Mouse (Mus musculus): ENCODE measurements around the gene Dennd6b. TPM values are rescaled to one million over a fixed set of nuclear protein-coding genes. Genes with fewer than 3 reads are reported as not detected.

The Dennd6b gene
- total and polyA plus RNA-seq, 2 experiments from 2014 or later = 60.1 to 79.9 TPM

- Histone ChIP-seq H3K27me3 (ENCODE audit: insufficient read depth, low read length) (no peaks in the 10 kb centered on the region), H3K36me3 (ENCODE audit: insufficient read depth, low read length) (no peaks in the 10 kb centered on the region), H3K9me3 (ENCODE audit: low read length) (no peaks in the 10 kb centered on the region), H3K4me3 (ENCODE audit: low read length) (peak overlapping the region; percentile 78), H3K27ac (peak overlapping the region; percentile 94), H3K9ac (replicated peaks; ENCODE audit: low read length) (peak overlapping the region; percentile 94), H3K4me2 (ENCODE audit: low read depth, low read length) (peak overlapping the region; percentile 96), H3K4me1 (ENCODE audit: insufficient read depth, low read length) (peaks cover 42% of the 10 kb centered on the region)
- WGBS = 46% methylated on average over 7 of the region's 7 CpGs
- peak; percentile 71 for DNase-seq (ENCODE audit: low spot score)
- peak; percentile 9; the same call in 1 of the 2 replicates for ATAC-seq
- no peak for TF ChIP-seq CTCF (IDR thresholded peaks at IDR 0.05; ENCODE audit: low read depth)
These were observed 17.9 kb downstream of the Dennd6b start for GRCm38 (mm10) chr15:89178260-89178860.

GRCm38 (mm10) chr15:89177576-89178259 lies 18.6 kb downstream of the Dennd6b start:
- H3K4me1 ChIP-seq (ENCODE audit: insufficient read depth, low read length) = peaks cover 44% of the 10 kb centered on the region
- TF ChIP-seq CTCF (IDR thresholded peaks at IDR 0.05; ENCODE audit: low read depth) = no peak
- 74% methylated on average over 4 of the region's 4 CpGs for WGBS
- ATAC-seq = no peak
- no peaks in the 10 kb centered on the region for H3K9me3 ChIP-seq (ENCODE audit: low read length)
- peak overlapping the region; percentile 94; the same call in 1 of the 2 replicates for H3K9ac ChIP-seq (replicated peaks; ENCODE audit: low read length)
- no peak for DNase-seq (ENCODE audit: low spot score)
- H3K36me3 ChIP-seq (ENCODE audit: insufficient read depth, low read length) = no peaks in the 10 kb centered on the region
- H3K27me3 ChIP-seq (ENCODE audit: insufficient read depth, low read length) = no peaks in the 10 kb centered on the region
- peak overlapping the region; percentile 94; the same call in 1 of the 2 replicates for H3K27ac ChIP-seq
- peak overlapping the region; percentile 78 for H3K4me3 ChIP-seq (ENCODE audit: low read length)
- peak overlapping the region; percentile 96 for H3K4me2 ChIP-seq (ENCODE audit: low read depth, low read length)

GRCm38 (mm10) chr15:89177121-89177520 lies 19.2 kb downstream of the Dennd6b start:
- DNase-seq (ENCODE audit: low spot score) (peak; percentile 48), ATAC-seq (no peak)
- WGBS = 8% methylated on average over 5 of the region's 5 CpGs
- Histone ChIP-seq H3K4me1 (ENCODE audit: insufficient read depth, low read length) (peaks cover 46% of the 10 kb centered on the region), H3K9ac (replicated peaks; ENCODE audit: low read length) (0 out of 2 replicates have a peak overlapping the region, but pooled peaks have one; percentile 25), H3K36me3 (ENCODE audit: insufficient read depth, low read length) (no peaks in the 10 kb centered on the region), H3K4me2 (ENCODE audit: low read depth, low read length) (peak overlapping the region; percentile 96), H3K27me3 (ENCODE audit: insufficient read depth, low read length) (no peaks in the 10 kb centered on the region), H3K27ac (peak overlapping the region; percentile 94; the same call in 1 of the 2 replicates), H3K9me3 (ENCODE audit: low read length) (no peaks in the 10 kb centered on the region), H3K4me3 (ENCODE audit: low read length) (0 out of 2 replicates have a peak overlapping the region, but pooled peaks have one; percentile 2)
- no peak for TF ChIP-seq CTCF (IDR thresholded peaks at IDR 0.05; ENCODE audit: low read depth)

GRCm38 (mm10) chr15:89175411-89176155 lies 20.7 kb downstream of the Dennd6b start:
- 61% methylated on average over 13 of the region's 13 CpGs for WGBS
- DNase-seq (ENCODE audit: low spot score) (no peak), ATAC-seq (no peak)
- Histone ChIP-seq H3K9ac (replicated peaks; ENCODE audit: low read length) (no peak overlapping the region), H3K36me3 (ENCODE audit: insufficient read depth, low read length) (no peaks in the 10 kb centered on the region), H3K4me1 (ENCODE audit: insufficient read depth, low read length) (peaks cover 50% of the 10 kb centered on the region), H3K4me3 (ENCODE audit: low read length) (no peak overlapping the region), H3K27me3 (ENCODE audit: insufficient read depth, low read length) (no peaks in the 10 kb centered on the region), H3K9me3 (ENCODE audit: low read length) (no peaks in the 10 kb centered on the region), H3K4me2 (ENCODE audit: low read depth, low read length) (peak overlapping the region; percentile 96), H3K27ac (0 out of 2 replicates have a peak overlapping the region, but pooled peaks have one; percentile 13)
- TF ChIP-seq CTCF (IDR thresholded peaks at IDR 0.05; ENCODE audit: low read depth) = no peak

- Histone ChIP-seq H3K9me3 (ENCODE audit: low read length) (no peaks in the 10 kb centered on the region), H3K4me3 (ENCODE audit: low read length) (no peak overlapping the region), H3K27ac (0 out of 2 replicates have a peak overlapping the region, but pooled peaks have one; percentile 13), H3K9ac (replicated peaks; ENCODE audit: low read length) (no peak overlapping the region), H3K27me3 (ENCODE audit: insufficient read depth, low read length) (no peaks in the 10 kb centered on the region), H3K4me2 (ENCODE audit: low read depth, low read length) (peak overlapping the region; percentile 96), H3K36me3 (ENCODE audit: insufficient read depth, low read length) (no peaks in the 10 kb centered on the region), H3K4me1 (ENCODE audit: insufficient read depth, low read length) (peaks cover 54% of the 10 kb centered on the region)
- DNase-seq (ENCODE audit: low spot score) = no peak
- 46% methylated on average over 11 of the region's 11 CpGs for WGBS
- ATAC-seq = no peak
- no peak for TF ChIP-seq CTCF (IDR thresholded peaks at IDR 0.05; ENCODE audit: low read depth)
These were observed 21.4 kb downstream of the Dennd6b start for GRCm38 (mm10) chr15:89174889-89175339.

- peak overlapping the region; percentile 68 for H3K9ac ChIP-seq (replicated peaks; ENCODE audit: low read length)
- H3K36me3 ChIP-seq (ENCODE audit: insufficient read depth, low read length) = no peaks in the 10 kb centered on the region
- H3K9me3 ChIP-seq (ENCODE audit: low read length) = no peaks in the 10 kb centered on the region
- ATAC-seq (peak; percentile 48), DNase-seq (ENCODE audit: low spot score) (peak; percentile 66)
- no peak for TF ChIP-seq CTCF (IDR thresholded peaks at IDR 0.05; ENCODE audit: low read depth)
- peak overlapping the region; percentile 96 for H3K4me2 ChIP-seq (ENCODE audit: low read depth, low read length)
- 4% methylated on average over 15 of the region's 15 CpGs for WGBS
- peak overlapping the region; percentile 59; the same call in 1 of the 2 replicates for H3K27ac ChIP-seq
- no peaks in the 10 kb centered on the region for H3K27me3 ChIP-seq (ENCODE audit: insufficient read depth, low read length)
- peaks cover 61% of the 10 kb centered on the region for H3K4me1 ChIP-seq (ENCODE audit: insufficient read depth, low read length)
- H3K4me3 ChIP-seq (ENCODE audit: low read length) = peak overlapping the region; percentile 49
These were observed 22.4 kb downstream of the Dennd6b start for GRCm38 (mm10) chr15:89173906-89174214.
